Mouse (Mus musculus) adrenal gland, postnatal 0 days (tissue): Measurements from ENCODE around the gene Adamts8. TPM values are rescaled to one million over a fixed set of nuclear protein-coding genes. Genes with fewer than 3 reads are reported as not detected.

Experiments
- polyA plus RNA-seq: library from polyadenylated mRNA; unstranded; fragments of >200 nt; fragmentation: Nextera tagmentation; extraction: Ambion mirVana; gene quantifications from 2 replicates; pipeline ENCODE4 v1.2.1, GENCODE M21; 2015

The Adamts8 gene
- polyA plus RNA-seq = 0.43 and 0.95 TPM in 2 replicates

GRCm38 (mm10) chr9:30942512-30943313, at the start of gene Adamts8:
Gene Adamts8, plus strand, starts transcription at chr9:30942562.

GRCm38 (mm10) chr9:30922197-30922894, 20.0 kb upstream of the Adamts8 start, which contains the start of gene Adamts15:
Gene Adamts15, minus strand, starts transcription at chr9:30922452.

Other genes with a start within 250 kb of the Adamts8 start
- gene Adamts15, start 20.1 kb upstream of the Adamts8 start, polyA plus RNA-seq = 1.7 and 2.4 TPM in 2 replicates
- gene Zbtb44, start 88.1 kb downstream of the Adamts8 start, polyA plus RNA-seq = 6.6 and 12.0 TPM in 2 replicates
- 1.0 and 2.1 TPM in 2 replicates for gene St14, start 189.3 kb downstream of the Adamts8 start, polyA plus RNA-seq